Mouse (Mus musculus) limb, embryonic 14.5 days (tissue): ENCODE results near the gene Ugp2. TPM values are rescaled to one million over a fixed set of nuclear protein-coding genes. Genes with fewer than 3 reads are reported as not detected.

Experiments used
- ATAC-seq: fragments of 200-750 bp; cut with Nextera tagmentation; 2 replicates; pipeline ENCODE4 v1.8.0; 2017; ENCODE audit warnings: low read depth, moderate number of reproducible peaks, moderate TSS enrichment; ENCODE audit not compliant: low FRiP score
- DNase-seq: peaks from one replicate; pipeline ENCODE4 v3.0.0-alpha.2; 2015; ENCODE audit warnings: low spot score
- H3K27ac ChIP-seq: fragments of 300-500 bp; sonication (generic); replicated peaks from 2 replicates; pipeline ENCODE4 v1.5.1; 2014; ENCODE audit warnings: low read depth, mild to moderate bottlenecking, low read length, moderate library complexity, mixed read lengths
- H3K27me3 ChIP-seq: fragments of 300-500 bp; sonication (generic); 2 replicates; pipeline ENCODE4 v1.6.1; 2014; ENCODE audit warnings: low read length, mixed read lengths; ENCODE audit not compliant: control insufficient read depth, insufficient read depth
- H3K36me3 ChIP-seq: fragments of 300-500 bp; sonication (generic); 2 replicates; pipeline ENCODE4 v1.6.1; 2014; ENCODE audit warnings: mild to moderate bottlenecking, low read length, moderate library complexity, mixed read lengths; ENCODE audit not compliant: control insufficient read depth, insufficient read depth
- H3K4me1 ChIP-seq: fragments of 300-500 bp; sonication (generic); 2 replicates; pipeline ENCODE4 v1.6.1; 2014; ENCODE audit warnings: antibody characterized with exemption, low read length, mixed read lengths; ENCODE audit not compliant: control insufficient read depth, insufficient read depth
- H3K4me2 ChIP-seq: fragments of 300-500 bp; sonication (generic); replicated peaks from 2 replicates; pipeline ENCODE4 v1.6.1; 2014; ENCODE audit warnings: low read depth, mild to moderate bottlenecking, low read length, moderate library complexity; ENCODE audit not compliant: severe bottlenecking
- H3K4me3 ChIP-seq: fragments of 300-500 bp; sonication (generic); replicated peaks from 2 replicates; pipeline ENCODE4 v1.5.1; 2014; ENCODE audit warnings: low read length
- H3K9ac ChIP-seq: fragments of 300-500 bp; sonication (generic); 2 replicates; pipeline ENCODE4 v1.6.1; 2014; ENCODE audit warnings: mild to moderate bottlenecking, low read depth, low read length, moderate library complexity; ENCODE audit not compliant: severe bottlenecking
- H3K9me3 ChIP-seq: fragments of 300-500 bp; sonication (generic); 2 replicates; pipeline ENCODE4 v1.6.1; 2016; ENCODE audit warnings: low read length; ENCODE audit not compliant: control insufficient read depth
- POLR2A ChIP-seq: fragments of 200-500 bp; IDR thresholded peaks from 2 replicates; pipeline ENCODE4 v1.8.0; 2012; ENCODE audit warnings: inconsistent platforms, mild to moderate bottlenecking, moderate library complexity, borderline replicate concordance; ENCODE audit not compliant: insufficient read depth, insufficient read length; ENCODE audit errors: extremely low read depth
- WGBS: fragments of 180-500 bp; shearing (Covaris S2); extraction: QIAGEN DNeasy Blood & Tissue Kit; methylation state at CpG from one replicate; pipeline ENCODE4 v1.1.7; 2014; 5-methylcytosine and 5-hydroxymethylcytosine counted together
- polyA plus RNA-seq, 2 experiments: library from polyadenylated mRNA; depleted of rRNA in 1 of 2; stranded (reverse) in 1 of 2; unstranded in 1 of 2; fragments of >200 nt; fragmentation: Nextera tagmentation in 1 of 2; extraction: Ambion mirVana in 1 of 2; gene quantifications; 2 replicates each; pipeline versions ENCODE4 v1.2.1 to v1.2.3; 2012 to 2014

Gene Ugp2
- polyA plus RNA-seq, 2 experiments, result 53.3 to 104 TPM

GRCm38 (mm10) chr11:21321577-21321976, 49.4 kb downstream of the Ugp2 start:
- Histone ChIP-seq H3K9ac (no peak overlapping the region), H3K4me1 (no peaks in the 10 kb centered on the region), H3K9me3 (no peaks in the 10 kb centered on the region), H3K4me3 (no peak overlapping the region), H3K27ac (no peak overlapping the region), H3K27me3 (no peaks in the 10 kb centered on the region), H3K4me2 (no peak overlapping the region), H3K36me3 (peaks cover 55% of the 10 kb centered on the region)
- DNase-seq (no peak), ATAC-seq (no peak)
- WGBS, result 90% methylated on average over 3 of the region's 3 CpGs
- TF ChIP-seq POLR2A, result no peak

- Histone ChIP-seq H3K4me2 (no peak overlapping the region), H3K9ac (no peak overlapping the region), H3K9me3 (no peaks in the 10 kb centered on the region), H3K4me1 (no peaks in the 10 kb centered on the region), H3K36me3 (peaks cover 55% of the 10 kb centered on the region), H3K27me3 (no peaks in the 10 kb centered on the region), H3K4me3 (no peak overlapping the region), H3K27ac (no peak overlapping the region)
- TF ChIP-seq POLR2A, result no peak
- 84% methylated on average over 9 of the region's 9 CpGs for WGBS
- ATAC-seq (peak; percentile 41; the same call in 1 of the 2 replicates), DNase-seq (no peak)
These were observed 56.9 kb downstream of the Ugp2 start for GRCm38 (mm10) chr11:21313922-21314657.

GRCm38 (mm10) chr11:21309516-21309915, 61.5 kb downstream of the Ugp2 start:
- Histone ChIP-seq H3K27me3 (no peaks in the 10 kb centered on the region), H3K9me3 (no peaks in the 10 kb centered on the region), H3K4me1 (no peaks in the 10 kb centered on the region), H3K36me3 (peaks cover 54% of the 10 kb centered on the region), H3K27ac (no peak overlapping the region), H3K4me2 (no peak overlapping the region), H3K4me3 (no peak overlapping the region), H3K9ac (no peak overlapping the region)
- ATAC-seq, result no peak
- no peak for TF ChIP-seq POLR2A
- no peak for DNase-seq
- 70% methylated on average over 6 of the region's 6 CpGs for WGBS

- no peak for DNase-seq
- no peak for ATAC-seq
- TF ChIP-seq POLR2A, result no peak
These were observed 62.9 kb downstream of the Ugp2 start for GRCm38 (mm10) chr11:21308119-21308518.

GRCm38 (mm10) chr11:21307078-21307668, 63.8 kb downstream of the Ugp2 start:
- Histone ChIP-seq H3K4me3 (no peak overlapping the region), H3K27ac (no peak overlapping the region), H3K9ac (no peak overlapping the region), H3K4me1 (no peaks in the 10 kb centered on the region), H3K27me3 (no peaks in the 10 kb centered on the region), H3K4me2 (no peak overlapping the region), H3K9me3 (no peaks in the 10 kb centered on the region), H3K36me3 (peaks cover 42% of the 10 kb centered on the region)
- DNase-seq, result no peak
- ATAC-seq, result no peak
- TF ChIP-seq POLR2A, result no peak
- 86% methylated on average over 5 of the region's 5 CpGs for WGBS

More at GRCm38 (mm10) chr11:21308119-21308518, 62.9 kb downstream of the Ugp2 start:
- no peak overlapping the region for H3K27ac ChIP-seq
- no peak overlapping the region for H3K4me2 ChIP-seq
- no peaks in the 10 kb centered on the region for H3K27me3 ChIP-seq
- H3K9me3 ChIP-seq, result no peaks in the 10 kb centered on the region
- no peak overlapping the region for H3K4me3 ChIP-seq
- H3K9ac ChIP-seq, result no peak overlapping the region
- H3K36me3 ChIP-seq, result peaks cover 48% of the 10 kb centered on the region
- H3K4me1 ChIP-seq, result no peaks in the 10 kb centered on the region
- WGBS, result 88% methylated on average over 5 of the region's 5 CpGs
